Mouse (Mus musculus): ENCODE results near the gene Ppargc1a. TPM values are rescaled to one million over a fixed set of nuclear protein-coding genes. Genes with fewer than 3 reads are reported as not detected.

Ppargc1a gene
- polyA plus RNA-seq, 1 experiment from 2014 or later: 51.5 TPM

- peaks cover 6% of the 10 kb centered on the region for H3K4me1 ChIP-seq (replicated peaks)
- H3K27ac ChIP-seq (ENCODE audit: poor library complexity, severe bottlenecking): peak overlapping the region; percentile 58
- H3K27me3 ChIP-seq (replicated peaks): no peaks in the 10 kb centered on the region
- H3K9ac ChIP-seq: no peak overlapping the region
- no peaks in the 10 kb centered on the region for H3K36me3 ChIP-seq
- peak overlapping the region; percentile 58 for H3K4me2 ChIP-seq
- H3K9me3 ChIP-seq (replicated peaks): no peaks in the 10 kb centered on the region
- H3K4me3 ChIP-seq: peak overlapping the region; percentile 34; the same call in 1 of the 2 replicates
- WGBS: 36% methylated on average over 12 of the region's 12 CpGs
- no peak for ATAC-seq (ENCODE audit: insufficient number of reproducible peaks, low FRiP score)
These were observed 155.0 kb downstream of the Ppargc1a start for GRCm38 (mm10) chr5:51412303-51413117.

GRCm38 (mm10) chr5:51410006-51410405 lies 157.5 kb downstream of the Ppargc1a start:
- WGBS: 80% methylated on average over 1 of the region's 1 CpGs

GRCm38 (mm10) chr5:51406406-51406805 lies 161.1 kb downstream of the Ppargc1a start:
- peaks cover 8% of the 10 kb centered on the region for H3K4me1 ChIP-seq (replicated peaks)
- H3K4me2 ChIP-seq: no peak overlapping the region
- no peak overlapping the region for H3K9ac ChIP-seq
- H3K4me3 ChIP-seq: no peak overlapping the region
- WGBS: 40% methylated on average over 3 of the region's 3 CpGs
- H3K36me3 ChIP-seq: no peaks in the 10 kb centered on the region
- no peak for ATAC-seq (ENCODE audit: insufficient number of reproducible peaks, low FRiP score)
- no peaks in the 10 kb centered on the region for H3K9me3 ChIP-seq (replicated peaks)
- H3K27me3 ChIP-seq (replicated peaks): no peaks in the 10 kb centered on the region
- H3K27ac ChIP-seq (ENCODE audit: poor library complexity, severe bottlenecking): no peak overlapping the region

More at GRCm38 (mm10) chr5:51410006-51410405, 157.5 kb downstream of the Ppargc1a start:
- Histone ChIP-seq H3K27ac (ENCODE audit: poor library complexity, severe bottlenecking) (no peak overlapping the region), H3K9ac (no peak overlapping the region), H3K4me3 (no peak overlapping the region), H3K36me3 (no peaks in the 10 kb centered on the region), H3K9me3 (replicated peaks) (no peaks in the 10 kb centered on the region), H3K4me2 (no peak overlapping the region), H3K27me3 (replicated peaks) (no peaks in the 10 kb centered on the region), H3K4me1 (replicated peaks) (peaks cover 13% of the 10 kb centered on the region)
- no peak for ATAC-seq (ENCODE audit: insufficient number of reproducible peaks, low FRiP score)
